Mouse (Mus musculus) macrophage (primary cell): Measurements from ENCODE around the gene Rcan1. TPM values are rescaled to one million over a fixed set of nuclear protein-coding genes. Genes with fewer than 3 reads are reported as not detected.

ENCODE experiments used
- H3K27ac ChIP-seq: fragments of 350-480 bp; formaldehyde crosslinking; 2 replicates; pipeline ENCODE4 v1.9.0; 2021
- H3K36me3 ChIP-seq: fragments of 350-480 bp; formaldehyde crosslinking; 2 replicates; pipeline ENCODE4 v1.9.0; 2021; ENCODE audit errors: inconsistent target
- H3K4me3 ChIP-seq: fragments of 350-480 bp; formaldehyde crosslinking; 2 replicates; pipeline ENCODE4 v1.9.0; 2021; ENCODE audit errors: inconsistent target
- H3K79me2 ChIP-seq: fragments of 350-480 bp; formaldehyde crosslinking; 2 replicates; pipeline ENCODE4 v1.9.0; 2021; ENCODE audit errors: inconsistent target
- WGBS: methylation state at CpG from one replicate; pipeline ENCODE4 v1.1.7; 2026; ENCODE audit warnings: inconsistent platforms; ENCODE audit not compliant: missing documents; 5-methylcytosine and 5-hydroxymethylcytosine counted together
- polyA plus RNA-seq: library from polyadenylated mRNA; stranded (reverse); fragments of 250-400 nt; gene quantifications from 3 replicates; pipeline ENCODE4 v1.2.4, GENCODE M21; 2018; ENCODE audit warnings: inconsistent platforms

The Rcan1 gene
- polyA plus RNA-seq, 1 experiment from 2014 or later: 30.7 TPM

DNA sequence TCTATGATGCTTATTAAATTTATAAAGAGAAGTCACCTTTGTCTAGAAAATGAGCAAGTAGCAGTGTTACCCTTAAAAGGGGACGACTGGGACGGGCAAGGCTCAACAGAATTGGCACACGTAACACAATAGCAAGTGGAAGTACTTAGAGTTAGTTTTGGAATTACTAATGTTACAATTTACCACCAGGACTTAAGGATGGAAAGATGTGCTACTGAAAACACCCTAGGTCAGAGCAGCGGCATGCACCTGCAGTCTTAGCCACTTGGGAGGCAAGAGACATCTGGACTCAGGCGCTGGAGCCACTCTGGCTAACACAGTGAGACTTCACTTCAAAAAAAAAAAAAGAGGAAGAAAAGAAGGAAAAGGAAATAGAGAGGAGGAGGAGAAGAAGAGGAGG lies 14.7 kb downstream of the Rcan1 start:
- no peaks in the 10 kb centered on the region for H3K36me3 ChIP-seq
- WGBS: 92% methylated on average over 5 of the region's 5 CpGs
- H3K4me3 ChIP-seq: no peak overlapping the region
- no peaks in the 10 kb centered on the region for H3K79me2 ChIP-seq
- H3K27ac ChIP-seq: no peak overlapping the region

DNA sequence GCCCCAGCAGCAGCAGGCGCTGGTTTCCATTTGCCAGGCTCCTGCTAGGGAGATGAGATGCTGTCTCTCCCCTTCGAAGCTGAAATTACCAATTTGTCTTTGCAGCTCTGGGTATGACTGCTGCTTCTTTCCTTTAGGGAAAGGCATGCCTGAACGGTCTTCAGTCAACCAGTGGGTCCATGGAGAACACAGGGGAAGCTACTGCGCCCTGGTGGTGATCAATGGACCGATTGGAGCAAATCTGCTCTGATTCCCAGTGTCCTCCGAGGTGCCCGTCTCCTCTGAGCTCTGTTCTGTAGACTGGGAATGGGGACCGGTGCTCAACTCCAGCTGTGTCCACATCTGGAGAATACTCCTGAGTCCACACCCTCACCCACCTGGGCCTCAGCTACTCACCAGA lies 15.2 kb downstream of the Rcan1 start:
- H3K36me3 ChIP-seq: no peaks in the 10 kb centered on the region
- no peak overlapping the region for H3K27ac ChIP-seq
- WGBS: 96% methylated on average over 8 of the region's 8 CpGs
- H3K79me2 ChIP-seq: no peaks in the 10 kb centered on the region
- no peak overlapping the region for H3K4me3 ChIP-seq

DNA sequence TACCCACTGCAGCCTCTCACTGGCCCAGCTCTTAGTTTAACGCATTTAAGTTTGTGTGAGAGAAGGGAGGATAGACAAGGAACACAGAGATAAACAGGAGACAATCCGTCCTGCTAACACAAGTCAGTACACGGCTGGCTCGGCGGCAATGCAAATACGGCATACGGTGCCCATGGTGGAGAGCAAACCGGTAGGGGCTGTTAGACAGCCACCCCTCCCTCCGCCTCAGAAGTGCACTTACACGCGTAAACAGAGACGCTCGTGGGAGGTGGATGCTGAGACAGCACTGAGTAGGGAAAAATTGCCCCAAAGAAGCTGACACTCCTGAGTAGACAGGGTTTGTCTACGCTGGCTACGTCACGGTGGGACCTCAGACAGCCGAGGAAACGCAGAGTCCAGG lies 16.2 kb downstream of the Rcan1 start:
- H3K36me3 ChIP-seq: no peaks in the 10 kb centered on the region
- no peak overlapping the region for H3K27ac ChIP-seq
- H3K4me3 ChIP-seq: no peak overlapping the region
- 98% methylated on average over 18 of the region's 18 CpGs for WGBS
- no peaks in the 10 kb centered on the region for H3K79me2 ChIP-seq

DNA sequence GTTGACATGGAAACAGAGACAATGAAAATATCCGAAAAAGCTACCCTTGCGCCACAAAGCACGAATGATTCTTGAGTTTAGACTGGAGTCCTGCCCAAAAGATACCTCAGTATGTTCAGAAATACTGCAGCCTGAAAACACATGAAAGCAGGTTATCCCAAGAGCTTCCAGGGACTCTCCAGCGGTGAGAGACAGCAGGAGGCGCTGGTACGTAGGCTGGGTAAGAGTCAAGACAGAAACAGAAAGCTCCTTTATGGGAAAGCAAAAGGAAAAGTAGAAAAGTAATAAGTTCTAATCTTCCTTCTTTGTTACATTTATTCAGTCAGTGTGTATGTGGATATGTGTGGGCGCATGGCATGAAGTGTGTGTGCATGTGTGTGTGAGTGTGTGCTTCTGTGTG lies 16.7 kb downstream of the Rcan1 start:
- WGBS: 84% methylated on average over 7 of the region's 7 CpGs
- no peak overlapping the region for H3K27ac ChIP-seq
- H3K79me2 ChIP-seq: no peaks in the 10 kb centered on the region
- H3K36me3 ChIP-seq: no peaks in the 10 kb centered on the region
- no peak overlapping the region for H3K4me3 ChIP-seq

DNA sequence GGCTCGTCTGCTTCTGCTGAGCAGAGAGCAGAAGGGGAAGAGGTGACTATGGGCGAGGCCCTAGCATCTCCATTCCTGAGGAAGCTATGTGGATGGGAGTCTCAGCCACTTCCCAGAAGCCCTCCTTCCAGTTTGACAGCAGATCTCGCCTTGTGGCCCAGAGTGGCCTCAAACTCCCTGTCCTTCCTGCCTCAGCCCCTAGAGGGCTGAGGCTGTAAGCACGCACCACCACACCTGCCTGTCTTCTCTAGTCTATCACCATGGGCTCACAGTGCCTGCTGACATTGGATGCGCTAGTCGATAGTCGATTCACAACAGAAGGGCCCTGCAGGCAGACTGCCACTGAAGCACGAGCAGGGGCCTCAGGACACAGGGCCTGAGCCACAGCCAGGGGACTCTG lies 18.1 kb downstream of the Rcan1 start:
- H3K79me2 ChIP-seq: no peaks in the 10 kb centered on the region
- no peak overlapping the region for H3K4me3 ChIP-seq
- WGBS: 92% methylated on average over 8 of the region's 8 CpGs
- H3K27ac ChIP-seq: no peak overlapping the region
- no peaks in the 10 kb centered on the region for H3K36me3 ChIP-seq

DNA sequence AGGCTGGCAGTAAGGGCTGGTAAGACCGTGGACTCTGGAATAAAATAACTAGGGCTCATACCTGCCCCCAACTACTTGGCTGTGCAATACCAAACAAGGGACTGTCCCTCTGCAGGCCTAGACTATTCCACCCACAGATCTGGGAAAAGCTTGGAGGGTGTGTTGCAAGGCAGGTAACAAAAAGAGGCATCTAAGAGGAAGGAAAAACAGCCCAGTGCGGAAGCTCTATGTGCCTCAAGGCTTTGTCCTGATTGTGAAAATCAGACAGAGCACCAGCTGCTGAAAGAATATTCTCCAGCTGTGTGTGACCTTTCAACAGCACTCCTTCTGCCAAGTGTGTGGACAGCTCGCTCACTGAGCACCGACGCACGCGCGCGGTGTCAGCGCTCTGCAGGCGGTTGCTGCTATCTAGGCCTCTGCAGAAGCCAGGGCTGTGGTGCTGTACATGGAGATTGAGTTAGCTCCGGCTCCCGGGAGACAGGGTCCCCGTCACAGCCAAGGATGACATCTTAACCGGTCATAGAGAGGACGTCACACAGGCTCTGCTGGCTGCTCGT lies 19.1 kb downstream of the Rcan1 start:
- 98% methylated on average over 17 of the region's 17 CpGs for WGBS
- H3K79me2 ChIP-seq: no peaks in the 10 kb centered on the region
- no peak overlapping the region for H3K27ac ChIP-seq
- H3K36me3 ChIP-seq: no peaks in the 10 kb centered on the region
- no peak overlapping the region for H3K4me3 ChIP-seq

DNA sequence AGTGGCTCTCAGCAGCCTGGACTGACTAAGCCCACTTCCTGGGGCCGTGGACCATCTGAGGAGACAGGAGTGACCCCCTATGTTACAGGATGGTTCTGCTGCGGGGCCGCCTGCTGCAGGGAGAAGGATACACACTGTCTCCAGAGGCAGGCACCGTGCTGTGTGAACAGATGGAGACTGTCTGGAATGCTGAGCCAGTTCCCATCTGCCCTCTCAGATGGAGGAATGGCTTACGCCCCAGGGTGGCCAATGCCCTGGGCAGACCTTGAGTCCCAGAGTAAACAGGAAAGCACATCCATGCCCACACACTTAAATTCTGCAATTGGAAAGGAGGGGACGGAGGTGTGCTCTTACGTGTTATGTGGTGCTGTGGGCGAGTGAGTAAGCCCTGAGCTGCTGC lies 20.3 kb downstream of the Rcan1 start:
- Histone ChIP-seq H3K36me3 (no peaks in the 10 kb centered on the region), H3K4me3 (no peak overlapping the region), H3K79me2 (no peaks in the 10 kb centered on the region), H3K27ac (no peak overlapping the region)
- 98% methylated on average over 8 of the region's 8 CpGs for WGBS

DNA sequence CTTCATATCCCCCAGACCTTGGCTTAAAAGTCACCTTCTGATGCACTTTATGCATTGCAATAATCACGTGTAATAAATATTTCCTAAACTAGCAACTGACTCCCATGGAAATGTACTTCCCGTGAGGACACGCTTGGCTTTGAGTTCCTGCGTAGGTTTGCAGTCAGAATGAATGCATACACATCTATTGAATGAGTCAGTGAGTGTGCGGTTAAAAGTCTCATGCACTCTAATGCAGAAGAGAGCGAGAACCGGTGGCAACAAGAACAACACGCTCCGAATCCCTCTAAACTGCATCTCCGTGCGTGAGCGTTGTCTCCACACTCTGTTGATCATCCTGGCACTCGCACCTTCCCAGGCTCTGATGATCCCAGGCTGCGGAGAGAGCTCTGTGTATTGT lies 21.6 kb downstream of the Rcan1 start:
- 98% methylated on average over 14 of the region's 14 CpGs for WGBS
- no peak overlapping the region for H3K4me3 ChIP-seq
- H3K27ac ChIP-seq: no peak overlapping the region
- no peaks in the 10 kb centered on the region for H3K79me2 ChIP-seq
- H3K36me3 ChIP-seq: no peaks in the 10 kb centered on the region

DNA sequence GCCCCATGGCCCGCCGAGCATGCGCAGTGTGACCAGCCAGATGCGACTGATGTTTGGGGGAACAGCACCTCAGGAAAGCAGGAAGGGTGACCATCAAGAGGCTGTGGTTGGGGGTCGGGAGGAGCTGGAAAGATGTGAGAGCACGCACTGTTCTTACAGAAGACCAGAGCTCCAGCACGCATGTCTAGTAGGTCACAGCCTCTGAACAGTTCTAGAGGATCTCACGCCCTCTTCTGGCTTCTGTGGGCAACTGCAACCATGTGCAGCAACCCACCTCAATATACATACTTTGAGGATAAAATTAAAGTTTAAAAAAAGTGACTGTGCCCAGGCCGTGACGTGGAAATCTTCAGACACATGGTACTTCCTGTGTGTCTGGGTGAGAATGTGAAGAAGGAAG lies 25.3 kb downstream of the Rcan1 start:
- Histone ChIP-seq H3K79me2 (no peaks in the 10 kb centered on the region), H3K36me3 (no peaks in the 10 kb centered on the region), H3K4me3 (no peak overlapping the region), H3K27ac (no peak overlapping the region)
- 82% methylated on average over 10 of the region's 10 CpGs for WGBS

DNA sequence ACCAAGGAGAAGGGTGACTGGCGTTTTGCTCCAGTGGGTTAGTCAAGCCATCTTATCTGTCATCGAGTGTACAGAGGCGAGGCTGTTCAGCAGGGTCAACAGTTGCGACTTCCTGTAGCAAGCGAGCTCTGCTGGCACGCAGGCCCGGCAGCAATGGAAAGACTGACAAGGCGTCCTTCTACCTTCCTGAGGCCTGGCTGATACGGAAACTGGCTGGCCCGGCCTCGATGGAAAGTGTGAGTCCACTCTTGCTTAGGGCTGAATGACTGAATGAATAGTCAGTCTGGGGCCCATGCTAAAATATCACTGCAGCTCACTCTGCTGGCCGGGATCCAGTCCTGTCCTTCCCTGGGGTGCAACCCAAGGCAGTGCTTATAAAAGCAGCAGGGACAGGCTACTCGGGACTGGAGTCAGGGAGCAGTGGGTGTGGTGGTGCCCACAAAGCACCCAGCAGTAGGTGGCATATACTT lies 27.0 kb downstream of the Rcan1 start:
- WGBS: 48% methylated on average over 13 of the region's 13 CpGs
- H3K27ac ChIP-seq: no peak overlapping the region

DNA sequence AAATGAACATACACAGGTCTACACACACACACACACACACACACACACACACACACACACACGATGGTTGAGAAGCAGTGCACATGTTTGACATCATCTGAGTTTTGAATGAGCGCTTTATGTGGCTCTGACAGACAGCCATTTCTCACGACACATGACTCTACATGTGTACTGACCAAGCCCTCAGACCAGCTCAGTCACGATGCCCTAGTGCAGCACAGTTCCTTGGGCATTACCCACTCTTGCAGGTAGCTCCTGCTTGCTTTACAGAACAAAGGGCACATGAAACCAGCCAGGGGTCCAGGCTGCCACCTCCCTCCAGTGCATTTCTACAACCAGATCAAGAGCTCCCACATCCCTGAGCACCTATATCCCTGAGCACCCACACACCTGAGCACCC lies 27.7 kb downstream of the Rcan1 start:
- H3K27ac ChIP-seq: no peak overlapping the region
- no peak overlapping the region for H3K4me3 ChIP-seq
- no peaks in the 10 kb centered on the region for H3K36me3 ChIP-seq
- 94% methylated on average over 4 of the region's 4 CpGs for WGBS
- no peaks in the 10 kb centered on the region for H3K79me2 ChIP-seq

More for the DNA sequence above, 27.0 kb downstream of the Rcan1 start:
- Histone ChIP-seq H3K4me3 (no peak overlapping the region), H3K79me2 (no peaks in the 10 kb centered on the region), H3K36me3 (no peaks in the 10 kb centered on the region)

DNA sequence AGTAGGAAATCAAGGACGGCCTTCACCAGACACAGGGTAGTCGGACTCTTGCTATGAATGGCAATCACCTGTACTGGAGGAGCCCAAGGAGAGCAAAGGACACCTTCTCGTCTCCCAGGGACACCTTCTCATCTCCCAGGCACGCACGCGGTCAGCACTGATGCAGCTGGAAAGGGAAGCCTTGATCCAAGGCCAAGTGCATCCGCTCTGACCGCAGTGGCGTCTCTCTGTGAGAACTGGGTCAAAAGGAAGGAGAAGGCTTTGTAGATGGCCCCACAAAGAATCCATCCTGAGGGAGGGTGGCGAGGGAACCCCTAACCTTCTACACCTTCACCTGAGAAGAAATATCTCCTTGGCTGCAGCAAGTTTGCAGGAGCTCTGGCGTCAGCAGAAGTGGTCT lies 28.5 kb downstream of the Rcan1 start:
- WGBS: 95% methylated on average over 11 of the region's 11 CpGs
- Histone ChIP-seq H3K36me3 (no peaks in the 10 kb centered on the region), H3K4me3 (no peak overlapping the region), H3K27ac (no peak overlapping the region), H3K79me2 (no peaks in the 10 kb centered on the region)

DNA sequence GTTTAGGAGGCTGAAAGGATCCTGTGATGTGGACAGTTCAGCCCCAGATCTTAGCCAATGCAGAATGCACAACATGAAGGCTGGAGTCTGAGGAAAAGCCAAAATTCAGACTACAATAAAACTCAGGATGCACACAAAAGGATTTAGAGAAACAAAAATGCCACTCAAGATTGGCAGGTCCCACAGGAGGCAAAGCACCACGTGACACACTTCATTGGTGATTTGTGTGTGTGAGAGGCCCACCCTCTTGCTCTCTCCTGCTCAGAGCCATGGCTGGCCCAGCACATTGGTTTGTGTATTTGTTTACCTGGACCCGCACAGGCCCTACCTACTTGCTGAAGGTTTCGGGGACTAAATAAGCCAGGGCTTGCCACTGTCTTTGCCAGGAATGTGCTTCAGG lies 29.5 kb downstream of the Rcan1 start:
- H3K79me2 ChIP-seq: no peaks in the 10 kb centered on the region
- no peak overlapping the region for H3K27ac ChIP-seq
- no peak overlapping the region for H3K4me3 ChIP-seq
- 81% methylated on average over 2 of the region's 3 CpGs for WGBS
- no peaks in the 10 kb centered on the region for H3K36me3 ChIP-seq

DNA sequence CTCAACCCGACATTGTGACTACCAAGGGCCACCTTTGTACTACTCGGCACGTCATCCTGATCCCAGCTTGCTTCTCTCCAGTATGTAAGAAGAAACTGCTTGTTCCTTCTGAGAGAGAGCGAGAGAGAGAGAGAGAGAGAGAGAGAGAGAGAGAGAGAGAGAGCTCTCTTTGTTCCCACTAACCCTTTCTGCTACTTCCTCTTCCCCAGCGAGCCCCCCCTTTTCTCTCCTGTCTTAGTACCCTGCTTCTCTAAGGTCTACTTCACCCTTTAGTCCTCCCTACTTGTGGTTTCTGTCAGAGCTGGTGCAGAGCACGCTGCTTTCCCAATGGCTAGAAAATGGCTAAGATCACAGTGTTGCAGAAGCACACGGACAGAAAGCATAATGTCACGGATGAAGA lies 30.4 kb downstream of the Rcan1 start:
- WGBS: 8% methylated on average over 7 of the region's 8 CpGs
- H3K4me3 ChIP-seq: no peak overlapping the region

DNA sequence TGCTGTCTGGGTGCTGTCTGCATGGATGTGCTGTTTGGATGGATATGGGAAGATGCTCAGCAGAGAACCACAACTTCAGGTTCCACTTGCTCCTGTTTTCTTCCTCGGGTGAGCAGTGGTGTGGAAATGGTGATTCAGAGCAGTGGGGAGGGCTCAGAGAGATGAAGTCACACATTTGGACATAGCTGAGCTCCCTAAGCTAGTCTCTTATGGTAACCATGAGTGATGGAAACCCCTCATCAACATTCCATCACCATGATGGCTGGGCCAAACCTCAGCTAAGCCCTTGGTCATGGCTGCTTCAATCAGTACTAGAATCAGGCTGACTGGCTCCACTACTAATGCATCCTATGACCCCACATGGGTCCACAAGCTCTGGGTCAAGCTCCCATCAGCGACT lies 30.9 kb downstream of the Rcan1 start:
- Histone ChIP-seq H3K4me3 (no peak overlapping the region), H3K27ac (no peak overlapping the region), H3K36me3 (no peaks in the 10 kb centered on the region), H3K79me2 (no peaks in the 10 kb centered on the region)
- WGBS: 56% methylated on average over 2 of the region's 2 CpGs

More for the DNA sequence above, 30.4 kb downstream of the Rcan1 start:
- Histone ChIP-seq H3K36me3 (no peaks in the 10 kb centered on the region), H3K27ac (no peak overlapping the region), H3K79me2 (no peaks in the 10 kb centered on the region)

DNA sequence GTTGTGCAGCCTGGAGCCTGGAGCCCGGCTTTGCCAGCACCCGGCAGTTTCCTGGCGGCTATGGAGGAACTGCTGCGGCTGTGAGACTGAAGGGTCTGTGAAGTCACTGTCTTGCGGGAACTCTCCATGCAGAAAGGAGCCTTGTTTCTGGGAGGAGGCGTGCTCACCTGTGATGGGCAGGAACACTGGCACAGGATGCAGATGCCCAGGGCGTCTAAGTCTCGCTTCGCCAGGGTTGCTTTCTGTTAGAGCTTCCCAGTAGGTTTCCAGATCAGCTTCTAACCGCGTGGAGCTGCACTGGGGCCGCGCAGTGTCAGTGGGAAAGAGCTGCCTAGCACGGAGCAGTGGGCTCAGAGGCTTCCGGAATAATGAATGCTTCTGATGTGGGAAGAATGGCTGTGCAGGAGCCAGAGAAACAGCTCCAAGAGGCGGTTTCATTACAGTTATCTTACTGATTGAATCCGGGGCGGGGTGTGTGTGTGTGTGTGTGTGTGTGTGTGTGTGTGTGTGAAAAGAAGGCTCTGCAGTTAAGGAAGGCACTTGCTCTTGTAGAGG lies 35.2 kb downstream of the Rcan1 start:
- Histone ChIP-seq H3K79me2 (no peaks in the 10 kb centered on the region), H3K36me3 (no peaks in the 10 kb centered on the region), H3K27ac (no peak overlapping the region), H3K4me3 (no peak overlapping the region)
- WGBS: 96% methylated on average over 18 of the region's 18 CpGs
